Mouse (Mus musculus): ENCODE measurements around the gene Filip1. TPM values are rescaled to one million over a fixed set of nuclear protein-coding genes. Genes with fewer than 3 reads are reported as not detected.

Filip1 gene
- polyA plus RNA-seq, 1 experiment = 0.92 TPM

GRCm38 (mm10) chr9:79976789-79977188 is 35.9 kb downstream of the Filip1 start:
- no peak overlapping the region for H3K4me3 ChIP-seq (replicated peaks; ENCODE audit: control insufficient read depth, low read depth, low read length)
- WGBS = 67% methylated on average over 8 of the region's 8 CpGs
- peaks cover 1% of the 10 kb centered on the region for H3K4me1 ChIP-seq (ENCODE audit: control insufficient read depth, insufficient read depth, low read length)
- H3K27ac ChIP-seq (ENCODE audit: control insufficient read depth, insufficient read depth, low read depth, low read length, poor library complexity) = no peak overlapping the region
- no peak for TF ChIP-seq CTCF (IDR thresholded peaks at IDR 0.05; ENCODE audit: control insufficient read depth, insufficient read depth, low read length)
- no peak for TF ChIP-seq POLR2A (IDR thresholded peaks at IDR 0.05; ENCODE audit: borderline replicate concordance, control insufficient read depth, low read depth, low read length)

DNA sequence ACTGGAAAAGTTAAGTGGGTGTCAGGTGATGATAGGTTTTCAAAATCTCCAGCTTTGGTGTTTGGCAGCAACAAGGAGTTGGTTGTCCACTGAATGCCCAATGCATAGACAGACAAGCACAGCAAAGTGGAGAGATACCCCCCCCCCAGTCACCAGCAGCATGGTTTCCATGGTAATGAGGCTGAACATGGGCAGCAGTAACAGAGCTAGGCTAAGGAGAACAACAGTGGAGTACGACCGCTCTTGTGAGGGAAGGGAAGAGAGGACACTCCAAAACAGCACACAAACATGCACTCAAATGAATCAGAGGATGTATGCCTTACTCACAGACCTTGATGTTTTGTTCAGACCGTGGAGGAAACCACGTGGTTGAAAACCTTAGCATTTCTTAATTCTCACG is 37.5 kb downstream of the Filip1 start:
- Histone ChIP-seq H3K27ac (ENCODE audit: control insufficient read depth, insufficient read depth, low read depth, low read length, poor library complexity) (no peak overlapping the region), H3K4me1 (ENCODE audit: control insufficient read depth, insufficient read depth, low read length) (peaks cover 1% of the 10 kb centered on the region), H3K4me3 (replicated peaks; ENCODE audit: control insufficient read depth, low read depth, low read length) (no peak overlapping the region)
- no peak for TF ChIP-seq CTCF (IDR thresholded peaks at IDR 0.05; ENCODE audit: control insufficient read depth, insufficient read depth, low read length)
- TF ChIP-seq POLR2A (IDR thresholded peaks at IDR 0.05; ENCODE audit: borderline replicate concordance, control insufficient read depth, low read depth, low read length) = no peak
- 35% methylated on average over 5 of the region's 5 CpGs for WGBS

- 85% methylated on average over 8 of the region's 8 CpGs for WGBS
- TF ChIP-seq CTCF (IDR thresholded peaks at IDR 0.05; ENCODE audit: control insufficient read depth, insufficient read depth, low read length) = no peak
- TF ChIP-seq POLR2A (IDR thresholded peaks at IDR 0.05; ENCODE audit: borderline replicate concordance, control insufficient read depth, low read depth, low read length) = no peak
- Histone ChIP-seq H3K4me1 (ENCODE audit: control insufficient read depth, insufficient read depth, low read length) (peaks cover 1% of the 10 kb centered on the region), H3K4me3 (replicated peaks; ENCODE audit: control insufficient read depth, low read depth, low read length) (no peak overlapping the region), H3K27ac (ENCODE audit: control insufficient read depth, insufficient read depth, low read depth, low read length, poor library complexity) (no peak overlapping the region)
Observed at GRCm38 (mm10) chr9:79973582-79973981, 39.1 kb downstream of the Filip1 start.

DNA sequence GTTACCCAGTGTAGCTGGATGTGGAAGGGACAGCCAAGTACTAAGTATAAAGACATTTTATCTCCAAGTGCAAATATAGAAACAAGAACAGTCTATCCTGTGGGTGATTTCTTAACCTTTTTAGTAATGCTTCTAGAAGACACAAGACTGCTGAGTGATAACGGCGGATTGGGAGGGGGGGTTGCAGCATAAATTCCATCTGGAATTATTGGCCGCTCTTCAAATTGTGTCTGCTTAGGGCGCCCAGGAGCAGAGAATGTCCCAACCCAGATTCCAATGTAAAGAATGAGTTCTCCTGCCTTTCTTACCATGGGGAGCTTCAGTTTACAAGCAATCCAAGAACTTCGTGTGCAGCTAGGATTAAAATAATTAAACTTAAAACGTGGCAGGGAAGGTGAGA is 39.9 kb downstream of the Filip1 start:
- Histone ChIP-seq H3K4me3 (replicated peaks; ENCODE audit: control insufficient read depth, low read depth, low read length) (no peak overlapping the region), H3K4me1 (ENCODE audit: control insufficient read depth, insufficient read depth, low read length) (peaks cover 1% of the 10 kb centered on the region), H3K27ac (ENCODE audit: control insufficient read depth, insufficient read depth, low read depth, low read length, poor library complexity) (no peak overlapping the region)
- no peak for TF ChIP-seq POLR2A (IDR thresholded peaks at IDR 0.05; ENCODE audit: borderline replicate concordance, control insufficient read depth, low read depth, low read length)
- no peak for TF ChIP-seq CTCF (IDR thresholded peaks at IDR 0.05; ENCODE audit: control insufficient read depth, insufficient read depth, low read length)
- WGBS = 84% methylated on average over 6 of the region's 6 CpGs

- 5% methylated on average over 6 of the region's 6 CpGs for WGBS
- Histone ChIP-seq H3K4me1 (ENCODE audit: control insufficient read depth, insufficient read depth, low read length) (no peaks in the 10 kb centered on the region), H3K27ac (ENCODE audit: control insufficient read depth, insufficient read depth, low read depth, low read length, poor library complexity) (no peak overlapping the region), H3K4me3 (replicated peaks; ENCODE audit: control insufficient read depth, low read depth, low read length) (no peak overlapping the region)
- TF ChIP-seq CTCF (IDR thresholded peaks at IDR 0.05; ENCODE audit: control insufficient read depth, insufficient read depth, low read length) (no peak), POLR2A (IDR thresholded peaks at IDR 0.05; ENCODE audit: borderline replicate concordance, control insufficient read depth, low read depth, low read length) (no peak)
Observed at GRCm38 (mm10) chr9:79971619-79972018, 41.0 kb downstream of the Filip1 start.

GRCm38 (mm10) chr9:79970659-79971118 is 42.0 kb downstream of the Filip1 start:
- H3K4me1 ChIP-seq (ENCODE audit: control insufficient read depth, insufficient read depth, low read length) = no peaks in the 10 kb centered on the region
- H3K4me3 ChIP-seq (replicated peaks; ENCODE audit: control insufficient read depth, low read depth, low read length) = peak overlapping the region; percentile 13
- H3K27ac ChIP-seq (ENCODE audit: control insufficient read depth, insufficient read depth, low read depth, low read length, poor library complexity) = no peak overlapping the region
- WGBS = 18% methylated on average over 8 of the region's 8 CpGs
- TF ChIP-seq CTCF (IDR thresholded peaks at IDR 0.05; ENCODE audit: control insufficient read depth, insufficient read depth, low read length) (no peak), POLR2A (IDR thresholded peaks at IDR 0.05; ENCODE audit: borderline replicate concordance, control insufficient read depth, low read depth, low read length) (no peak)

DNA sequence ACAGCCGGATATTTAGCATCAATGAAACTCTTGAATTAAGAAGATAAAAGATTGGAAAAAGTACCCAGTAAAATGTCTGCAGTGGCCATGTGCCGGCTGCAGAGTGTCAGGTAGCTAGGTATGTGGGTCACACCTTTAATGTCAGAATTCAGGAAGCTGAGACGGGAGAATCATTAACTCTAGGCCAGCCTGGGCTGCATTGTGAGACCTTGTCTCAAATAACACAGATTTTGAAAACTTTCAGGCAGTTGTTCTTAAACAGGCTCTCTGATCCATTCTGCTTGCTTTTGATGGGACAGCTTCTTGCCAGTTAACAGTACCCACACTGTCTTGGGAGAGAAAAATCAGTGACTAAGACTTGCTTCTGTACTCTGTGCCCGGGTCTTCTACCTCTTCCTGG is 43.1 kb downstream of the Filip1 start:
- no peak for TF ChIP-seq POLR2A (IDR thresholded peaks at IDR 0.05; ENCODE audit: borderline replicate concordance, control insufficient read depth, low read depth, low read length)
- WGBS = 82% methylated on average over 4 of the region's 4 CpGs
- Histone ChIP-seq H3K27ac (ENCODE audit: control insufficient read depth, insufficient read depth, low read depth, low read length, poor library complexity) (no peak overlapping the region), H3K4me3 (replicated peaks; ENCODE audit: control insufficient read depth, low read depth, low read length) (no peak overlapping the region), H3K4me1 (ENCODE audit: control insufficient read depth, insufficient read depth, low read length) (no peaks in the 10 kb centered on the region)

DNA sequence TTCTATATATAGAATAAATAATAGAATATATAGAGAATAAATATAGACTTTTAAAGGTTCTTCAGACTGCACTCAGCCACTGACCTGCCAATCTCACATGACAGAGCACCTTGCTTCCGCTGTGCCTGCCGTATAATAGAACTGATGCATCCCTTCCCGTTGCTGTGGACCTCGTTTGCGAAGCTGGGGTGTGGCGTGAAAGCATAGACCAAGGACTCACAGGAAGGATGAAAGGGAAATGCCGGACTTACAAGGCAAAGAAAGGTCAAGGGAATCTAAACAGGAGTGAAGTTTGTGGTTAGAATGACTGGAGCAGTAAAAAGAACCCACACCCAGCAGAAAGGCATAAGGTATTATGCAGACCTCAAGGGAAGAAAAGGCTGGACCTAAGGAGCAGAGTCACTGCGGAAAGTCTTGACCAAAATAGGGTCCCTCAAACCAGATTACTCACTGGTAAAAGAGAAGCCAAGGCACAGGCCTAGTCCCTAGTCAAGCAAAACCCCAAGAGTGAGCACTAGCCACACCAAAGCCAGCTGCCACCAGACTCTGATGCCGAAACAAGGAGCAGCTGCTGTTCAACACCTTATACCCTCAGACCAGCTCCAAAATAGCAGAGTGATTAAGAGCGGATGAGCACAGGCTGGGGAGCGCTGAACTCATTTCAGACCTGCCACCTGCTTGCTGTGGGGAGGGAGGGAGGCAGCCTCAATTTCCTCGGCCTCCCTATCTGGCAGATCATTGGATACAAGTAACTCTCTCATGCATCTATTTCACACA is 45.8 kb downstream of the Filip1 start:
- no peaks in the 10 kb centered on the region; the same call in 1 of the 2 replicates for H3K4me1 ChIP-seq (ENCODE audit: control insufficient read depth, insufficient read depth, low read length)
- H3K4me3 ChIP-seq (replicated peaks; ENCODE audit: control insufficient read depth, low read depth, low read length) = no peak overlapping the region
- no peak overlapping the region for H3K27ac ChIP-seq (ENCODE audit: control insufficient read depth, insufficient read depth, low read depth, low read length, poor library complexity)
- 85% methylated on average over 12 of the region's 12 CpGs for WGBS
- TF ChIP-seq CTCF (IDR thresholded peaks at IDR 0.05; ENCODE audit: control insufficient read depth, insufficient read depth, low read length) = no peak
- no peak for TF ChIP-seq POLR2A (IDR thresholded peaks at IDR 0.05; ENCODE audit: borderline replicate concordance, control insufficient read depth, low read depth, low read length)

Measured in bone marrow, adult 2 months (tissue).